Mouse (Mus musculus) ES-E14 (cell line): Measurements from ENCODE around the gene Dlgap4. TPM values are rescaled to one million over a fixed set of nuclear protein-coding genes. Genes with fewer than 3 reads are reported as not detected.

Experiments used
- DNase-seq: peaks from one replicate; pipeline ENCODE4 v3.0.0-alpha.2; 2013; ENCODE audit warnings: low read depth, low spot score
- H3K27ac ChIP-seq: 2 replicates; pipeline ENCODE4 v1.5.1; 2012; ENCODE audit warnings: low read depth, mild to moderate bottlenecking, low read length, moderate library complexity, mixed read lengths; ENCODE audit not compliant: poor library complexity, insufficient read depth, severe bottlenecking
- H3K36me3 ChIP-seq: 2 replicates; pipeline ENCODE4 v1.6.1; 2012; ENCODE audit warnings: mild to moderate bottlenecking, low read length, moderate library complexity, mixed read lengths; ENCODE audit not compliant: control insufficient read depth, poor library complexity, insufficient read depth, severe bottlenecking
- H3K4me1 ChIP-seq, 2 experiments: fragments of 150-350 bp in 1 of 2; sonication (generic) in 1 of 2; 2 replicates each; pipeline ENCODE4 v1.6.1; 2012; ENCODE audit warnings: low read length in 2 of 2, mild to moderate bottlenecking in 1 of 2, mixed read lengths in 1 of 2; ENCODE audit not compliant: control insufficient read depth in 2 of 2, insufficient read depth in 2 of 2, poor library complexity in 1 of 2
- H3K4me3 ChIP-seq, 2 experiments: fragments of 150-350 bp in 1 of 2; sonication (generic) in 1 of 2; 2 replicates each; pipeline ENCODE4 v1.5.1; 2012; ENCODE audit warnings: low read length in 2 of 2, low read depth in 1 of 2, mild to moderate bottlenecking in 1 of 2, mixed read lengths in 1 of 2; ENCODE audit not compliant: insufficient read depth in 1 of 2, poor library complexity in 1 of 2, severe bottlenecking in 1 of 2
- H3K9ac ChIP-seq: 2 replicates; pipeline ENCODE4 v1.6.1; 2012; ENCODE audit warnings: low read depth, mild to moderate bottlenecking, low read length, mixed read lengths; ENCODE audit not compliant: poor library complexity, insufficient read depth, severe bottlenecking
- H3K9me3 ChIP-seq: fragments of 150-350 bp; sonication (generic); 2 replicates; pipeline ENCODE4 v1.6.1; 2012; ENCODE audit warnings: low read depth, mild to moderate bottlenecking, low read length; ENCODE audit not compliant: control insufficient read depth, insufficient read depth
- CHD2 ChIP-seq: IDR thresholded peaks from 2 replicates; pipeline ENCODE4 v1.6.1; 2014; ENCODE audit warnings: mild to moderate bottlenecking, low read depth, low read length, inconsistent platforms
- HCFC1 ChIP-seq: IDR thresholded peaks from 2 replicates; pipeline ENCODE4 v1.6.1; 2012; ENCODE audit warnings: low read length, inconsistent platforms, borderline replicate concordance; ENCODE audit not compliant: insufficient read depth
- MAFK ChIP-seq: IDR thresholded peaks from 2 replicates; pipeline ENCODE4 v1.6.1; 2014; ENCODE audit warnings: mild to moderate bottlenecking, low read depth, low read length, inconsistent platforms; ENCODE audit not compliant: insufficient read depth
- ZC3H11A ChIP-seq: IDR thresholded peaks from 2 replicates; pipeline ENCODE4 v1.6.1; 2012; ENCODE audit warnings: low read depth, mild to moderate bottlenecking, inconsistent platforms, low read length, borderline replicate concordance
- ZNF384 ChIP-seq: IDR thresholded peaks from 2 replicates; pipeline ENCODE4 v1.6.1; 2012; ENCODE audit warnings: low read depth, low read length, inconsistent platforms
- in situ Hi-C, 2 experiments: fragments of 600-800 bp; cut with MboI; formaldehyde crosslinking; loops; one replicate each; pipeline ENCODE4 v1.15.1; 2025; ENCODE audit warnings: low sequenced_read_pairs in 2 of 2, inconsistent platforms in 1 of 2; ENCODE audit not compliant: unreplicated experiment in 2 of 2
- total RNA-seq: library from RNA; depleted of rRNA; stranded (reverse); fragments of 300-350 nt; gene quantifications from 2 replicates; pipeline ENCODE4 v1.2.3, GENCODE M21; 2012

Gene Dlgap4
- total RNA-seq, 1 experiment, result 28.8 TPM

- no peaks in the 10 kb centered on the region for H3K9me3 ChIP-seq
- no peak for DNase-seq
- in situ Hi-C loops, result no loop called here
- no peak overlapping the region for H3K9ac ChIP-seq
- no peaks in the 10 kb centered on the region for H3K36me3 ChIP-seq
- no peak overlapping the region for H3K4me3 ChIP-seq
- H3K4me1 ChIP-seq, result peaks cover 0 to 17% of the 10 kb centered on the region in 2 experiments; a peak in 2 of 4 replicates
- TF ChIP-seq HCFC1 (no peak), CHD2 (no peak), ZC3H11A (no peak), MAFK (no peak), ZNF384 (no peak)
- H3K27ac ChIP-seq, result no peak overlapping the region
These were observed 7.9 kb downstream of the Dlgap4 start for GRCm38 (mm10) chr2:156621449-156621848.

GRCm38 (mm10) chr2:156622192-156622591 lies 8.7 kb downstream of the Dlgap4 start:
- DNase-seq, result no peak
- Histone ChIP-seq H3K4me3 (no peak overlapping the region), H3K27ac (no peak overlapping the region), H3K4me1 (peaks cover 0 to 14% of the 10 kb centered on the region in 2 experiments; a peak in 2 of 4 replicates), H3K9me3 (no peaks in the 10 kb centered on the region), H3K36me3 (no peaks in the 10 kb centered on the region), H3K9ac (no peak overlapping the region)
- in situ Hi-C loops, result no loop called here
- no peak for TF ChIP-seq HCFC1
- no peak for TF ChIP-seq CHD2
- TF ChIP-seq ZNF384, result no peak
- no peak for TF ChIP-seq MAFK
- TF ChIP-seq ZC3H11A, result no peak

GRCm38 (mm10) chr2:156623246-156623645 lies 9.7 kb downstream of the Dlgap4 start:
- Histone ChIP-seq H3K9ac (no peak overlapping the region), H3K4me1 (peaks cover 0 to 16% of the 10 kb centered on the region in 2 experiments; a peak in 2 of 4 replicates), H3K9me3 (no peaks in the 10 kb centered on the region), H3K27ac (no peak overlapping the region), H3K36me3 (no peaks in the 10 kb centered on the region), H3K4me3 (no peak overlapping the region)
- no peak for TF ChIP-seq CHD2
- in situ Hi-C loops, result no loop called here
- no peak for DNase-seq

- TF ChIP-seq ZNF384 (no peak), MAFK (no peak), HCFC1 (no peak), ZC3H11A (no peak), CHD2 (no peak)
These were observed 11.8 kb downstream of the Dlgap4 start for GRCm38 (mm10) chr2:156625307-156625706.

GRCm38 (mm10) chr2:156626119-156626518 lies 12.6 kb downstream of the Dlgap4 start:
- Histone ChIP-seq H3K36me3 (no peaks in the 10 kb centered on the region), H3K4me3 (no peak overlapping the region), H3K27ac (no peak overlapping the region), H3K4me1 (peaks cover 0 to 16% of the 10 kb centered on the region in 2 experiments; a peak in 2 of 4 replicates), H3K9ac (no peak overlapping the region), H3K9me3 (no peaks in the 10 kb centered on the region)
- no peak for TF ChIP-seq ZNF384
- TF ChIP-seq CHD2, result no peak
- TF ChIP-seq ZC3H11A, result no peak
- TF ChIP-seq HCFC1, result no peak
- TF ChIP-seq MAFK, result no peak
- in situ Hi-C loops, result no loop called here
- DNase-seq, result no peak

More at GRCm38 (mm10) chr2:156625307-156625706, 11.8 kb downstream of the Dlgap4 start:
- Histone ChIP-seq H3K9me3 (no peaks in the 10 kb centered on the region), H3K36me3 (no peaks in the 10 kb centered on the region), H3K4me3 (no peak overlapping the region), H3K4me1 (peaks cover 0 to 16% of the 10 kb centered on the region in 2 experiments; a peak in 2 of 4 replicates), H3K27ac (no peak overlapping the region), H3K9ac (no peak overlapping the region)
- in situ Hi-C loops, result no loop called here
- no peak for DNase-seq
